Mouse (Mus musculus): ENCODE data around the gene Fgfr2. TPM values are rescaled to one million over a fixed set of nuclear protein-coding genes. Genes with fewer than 3 reads are reported as not detected.

The Fgfr2 gene
- total and polyA plus RNA-seq, 2 experiments from 2014 or later: 17.1 to 47.6 TPM

- DNase-seq: no peak
- no peak overlapping the region for H3K4me3 ChIP-seq (ENCODE audit: low read depth, low read length)
- no peak overlapping the region for H3K27ac ChIP-seq (ENCODE audit: low read depth, low read length)
- H3K27me3 ChIP-seq (ENCODE audit: insufficient read depth, low read length): no peaks in the 10 kb centered on the region; the same call in 1 of the 2 replicates
- no peaks in the 10 kb centered on the region for H3K9me3 ChIP-seq (ENCODE audit: low read length)
- H3K36me3 ChIP-seq (ENCODE audit: insufficient read depth): no peaks in the 10 kb centered on the region
- 29% methylated on average over 8 of the region's 8 CpGs for WGBS
- ATAC-seq: no peak
- no peak for TF ChIP-seq CTCF (IDR thresholded peaks at IDR 0.05; ENCODE audit: low read depth)
- no peaks in the 10 kb centered on the region for H3K4me1 ChIP-seq (ENCODE audit: insufficient read depth)
- H3K4me2 ChIP-seq (ENCODE audit: low read depth): no peak overlapping the region
- H3K9ac ChIP-seq: no peak overlapping the region
These were observed 1646.0 kb downstream of the Fgfr2 start for GRCm38 (mm10) chr7:131477140-131477539.

- no peaks in the 10 kb centered on the region for H3K36me3 ChIP-seq (ENCODE audit: insufficient read depth)
- no peak overlapping the region for H3K27ac ChIP-seq (ENCODE audit: low read depth, low read length)
- peaks cover 13% of the 10 kb centered on the region for H3K27me3 ChIP-seq (ENCODE audit: insufficient read depth, low read length)
- no peak for TF ChIP-seq CTCF (IDR thresholded peaks at IDR 0.05; ENCODE audit: low read depth)
- ATAC-seq (no peak), DNase-seq (no peak)
- 90% methylated on average over 5 of the region's 5 CpGs for WGBS
- H3K4me1 ChIP-seq (ENCODE audit: insufficient read depth): no peaks in the 10 kb centered on the region
- no peak overlapping the region for H3K4me2 ChIP-seq (ENCODE audit: low read depth)
- H3K4me3 ChIP-seq (ENCODE audit: low read depth, low read length): no peak overlapping the region
- H3K9ac ChIP-seq: no peak overlapping the region
- H3K9me3 ChIP-seq (ENCODE audit: low read length): no peaks in the 10 kb centered on the region
These were observed 1651.6 kb downstream of the Fgfr2 start for GRCm38 (mm10) chr7:131471551-131471950.

- WGBS: 74% methylated on average over 3 of the region's 3 CpGs
- Histone ChIP-seq H3K9me3 (ENCODE audit: low read length) (no peaks in the 10 kb centered on the region), H3K27me3 (ENCODE audit: insufficient read depth, low read length) (peaks cover 15% of the 10 kb centered on the region), H3K9ac (no peak overlapping the region), H3K27ac (ENCODE audit: low read depth, low read length) (no peak overlapping the region), H3K36me3 (ENCODE audit: insufficient read depth) (no peaks in the 10 kb centered on the region), H3K4me1 (ENCODE audit: insufficient read depth) (no peaks in the 10 kb centered on the region), H3K4me2 (ENCODE audit: low read depth) (no peak overlapping the region), H3K4me3 (ENCODE audit: low read depth, low read length) (no peak overlapping the region)
- no peak for TF ChIP-seq CTCF (IDR thresholded peaks at IDR 0.05; ENCODE audit: low read depth)
- DNase-seq (no peak), ATAC-seq (no peak)
These were observed 1653.6 kb downstream of the Fgfr2 start for GRCm38 (mm10) chr7:131469506-131469905.

GRCm38 (mm10) chr7:131467312-131467711 lies 1655.8 kb downstream of the Fgfr2 start:
- Histone ChIP-seq H3K4me1 (ENCODE audit: insufficient read depth) (no peaks in the 10 kb centered on the region), H3K36me3 (ENCODE audit: insufficient read depth) (no peaks in the 10 kb centered on the region), H3K4me2 (ENCODE audit: low read depth) (no peak overlapping the region), H3K9ac (no peak overlapping the region), H3K27ac (ENCODE audit: low read depth, low read length) (no peak overlapping the region), H3K4me3 (ENCODE audit: low read depth, low read length) (no peak overlapping the region), H3K9me3 (ENCODE audit: low read length) (no peaks in the 10 kb centered on the region), H3K27me3 (ENCODE audit: insufficient read depth, low read length) (peaks cover 15% of the 10 kb centered on the region)
- WGBS: 84% methylated on average over 3 of the region's 3 CpGs
- TF ChIP-seq CTCF (IDR thresholded peaks at IDR 0.05; ENCODE audit: low read depth): no peak
- DNase-seq: no peak
- no peak for ATAC-seq

- ATAC-seq (no peak), DNase-seq (no peak)
- Histone ChIP-seq H3K27me3 (ENCODE audit: insufficient read depth, low read length) (peaks cover 22% of the 10 kb centered on the region), H3K9me3 (ENCODE audit: low read length) (peaks cover 4% of the 10 kb centered on the region; the same call in 1 of the 2 replicates), H3K9ac (no peak overlapping the region), H3K4me2 (ENCODE audit: low read depth) (no peak overlapping the region), H3K36me3 (ENCODE audit: insufficient read depth) (no peaks in the 10 kb centered on the region), H3K4me1 (ENCODE audit: insufficient read depth) (no peaks in the 10 kb centered on the region), H3K4me3 (ENCODE audit: low read depth, low read length) (no peak overlapping the region), H3K27ac (ENCODE audit: low read depth, low read length) (no peak overlapping the region)
- TF ChIP-seq CTCF (IDR thresholded peaks at IDR 0.05; ENCODE audit: low read depth): no peak
- 29% methylated on average over 3 of the region's 3 CpGs for WGBS
These were observed 1657.4 kb downstream of the Fgfr2 start for GRCm38 (mm10) chr7:131465735-131466134.

GRCm38 (mm10) chr7:131465117-131465601 lies 1658.0 kb downstream of the Fgfr2 start:
- peak; percentile 83; the same call in 1 of the 2 replicates for ATAC-seq
- H3K9ac ChIP-seq: no peak overlapping the region
- no peaks in the 10 kb centered on the region for H3K36me3 ChIP-seq (ENCODE audit: insufficient read depth)
- H3K4me3 ChIP-seq (ENCODE audit: low read depth, low read length): no peak overlapping the region
- peaks cover 22% of the 10 kb centered on the region for H3K27me3 ChIP-seq (ENCODE audit: insufficient read depth, low read length)
- DNase-seq: peak; percentile 33
- no peak for TF ChIP-seq CTCF (IDR thresholded peaks at IDR 0.05; ENCODE audit: low read depth)
- no peak overlapping the region for H3K27ac ChIP-seq (ENCODE audit: low read depth, low read length)
- peaks cover 4% of the 10 kb centered on the region; the same call in 1 of the 2 replicates for H3K9me3 ChIP-seq (ENCODE audit: low read length)
- WGBS: 9% methylated on average over 3 of the region's 3 CpGs
- no peak overlapping the region for H3K4me2 ChIP-seq (ENCODE audit: low read depth)
- H3K4me1 ChIP-seq (ENCODE audit: insufficient read depth): no peaks in the 10 kb centered on the region

- H3K27ac ChIP-seq (ENCODE audit: low read depth, low read length): no peak overlapping the region
- no peak overlapping the region for H3K9ac ChIP-seq
- no peaks in the 10 kb centered on the region for H3K9me3 ChIP-seq (ENCODE audit: low read length)
- H3K4me2 ChIP-seq (ENCODE audit: low read depth): no peak overlapping the region
- H3K4me3 ChIP-seq (ENCODE audit: low read depth, low read length): no peak overlapping the region
- no peak for DNase-seq
- ATAC-seq: no peak
- H3K36me3 ChIP-seq (ENCODE audit: insufficient read depth): no peaks in the 10 kb centered on the region
- 89% methylated on average over 5 of the region's 5 CpGs for WGBS
- TF ChIP-seq CTCF (IDR thresholded peaks at IDR 0.05; ENCODE audit: low read depth): no peak
- no peaks in the 10 kb centered on the region for H3K4me1 ChIP-seq (ENCODE audit: insufficient read depth)
- 0 out of 2 replicates have a peak, but pooled peaks cover under 1% of the 10 kb centered on the region for H3K27me3 ChIP-seq (ENCODE audit: insufficient read depth, low read length)
These were observed 1666.4 kb downstream of the Fgfr2 start for GRCm38 (mm10) chr7:131456714-131457113.

Measured in forebrain, postnatal 0 days (tissue).